Mouse (Mus musculus): Measurements from ENCODE around the gene 2900026A02Rik.

The 2900026A02Rik gene

DNA sequence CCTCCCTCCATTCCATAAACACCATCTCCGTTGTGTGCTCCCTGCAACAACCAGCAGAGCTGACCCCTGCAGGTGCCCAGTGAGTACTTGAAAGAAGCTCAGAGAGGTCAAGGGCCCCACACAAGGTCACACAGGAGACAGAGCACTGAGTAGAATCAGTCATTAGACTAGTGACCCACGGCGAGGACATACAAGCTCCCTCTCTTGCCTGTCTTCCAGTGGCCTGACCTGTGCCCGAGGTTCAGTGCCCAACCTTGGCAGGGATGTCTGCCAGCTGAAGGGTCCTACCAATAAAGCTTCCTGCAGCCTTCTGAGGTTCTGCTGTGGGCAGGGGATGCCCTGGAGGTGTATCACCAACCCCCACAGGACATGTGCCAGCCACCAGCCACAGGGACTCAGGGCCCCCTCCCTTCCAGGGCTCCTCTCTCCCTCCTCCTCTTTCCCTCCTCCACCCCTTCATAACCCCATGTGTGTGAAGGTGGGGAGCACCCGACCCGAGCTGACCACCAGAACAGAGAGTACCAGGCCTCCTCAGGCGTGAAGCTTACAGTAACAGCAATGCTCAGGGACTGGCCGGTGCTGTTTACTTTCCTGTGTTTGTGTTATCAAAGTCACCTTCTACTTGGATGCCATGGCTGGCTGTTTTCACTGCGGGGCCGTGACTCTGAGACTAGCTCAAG lies 8.7 kb downstream of the 2900026A02Rik start:
- no peak for DNase-seq (ENCODE audit: low read depth, low spot score)

- DNase-seq (ENCODE audit: low read depth, low spot score): no peak
Observed at GRCm38 (mm10) chr5:113210314-113210713, 10.7 kb downstream of the 2900026A02Rik start.

DNA sequence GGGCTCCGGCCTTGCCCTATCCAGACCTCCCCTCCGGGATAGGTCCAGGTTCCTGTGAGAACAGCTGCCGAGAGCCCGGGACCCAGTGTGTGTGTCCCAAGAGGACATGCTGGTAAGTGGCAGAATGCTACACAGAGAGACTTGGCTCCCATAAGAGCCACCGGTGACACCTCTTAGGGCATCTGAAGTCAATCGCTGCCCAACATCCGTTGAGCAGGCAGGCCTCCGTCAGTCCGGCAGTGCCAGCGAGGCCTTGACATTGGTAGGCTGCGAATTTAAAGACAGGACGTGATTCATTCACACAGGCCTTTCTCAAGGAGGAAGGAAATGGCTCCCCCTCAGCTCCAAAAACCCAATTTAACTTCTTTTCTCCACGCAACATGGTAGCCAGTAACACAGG lies 11.1 kb downstream of the 2900026A02Rik start:
- no peak for DNase-seq (ENCODE audit: low read depth, low spot score)

GRCm38 (mm10) chr5:113209401-113209750 lies 11.7 kb downstream of the 2900026A02Rik start:
- no peak for DNase-seq (ENCODE audit: low read depth, low spot score)

- DNase-seq (ENCODE audit: low read depth, low spot score): peak; percentile 46
Observed at GRCm38 (mm10) chr5:113208622-113209400, 12.2 kb downstream of the 2900026A02Rik start.

GRCm38 (mm10) chr5:113208048-113208447 lies 13.0 kb downstream of the 2900026A02Rik start:
- DNase-seq (ENCODE audit: low read depth, low spot score): no peak

DNA sequence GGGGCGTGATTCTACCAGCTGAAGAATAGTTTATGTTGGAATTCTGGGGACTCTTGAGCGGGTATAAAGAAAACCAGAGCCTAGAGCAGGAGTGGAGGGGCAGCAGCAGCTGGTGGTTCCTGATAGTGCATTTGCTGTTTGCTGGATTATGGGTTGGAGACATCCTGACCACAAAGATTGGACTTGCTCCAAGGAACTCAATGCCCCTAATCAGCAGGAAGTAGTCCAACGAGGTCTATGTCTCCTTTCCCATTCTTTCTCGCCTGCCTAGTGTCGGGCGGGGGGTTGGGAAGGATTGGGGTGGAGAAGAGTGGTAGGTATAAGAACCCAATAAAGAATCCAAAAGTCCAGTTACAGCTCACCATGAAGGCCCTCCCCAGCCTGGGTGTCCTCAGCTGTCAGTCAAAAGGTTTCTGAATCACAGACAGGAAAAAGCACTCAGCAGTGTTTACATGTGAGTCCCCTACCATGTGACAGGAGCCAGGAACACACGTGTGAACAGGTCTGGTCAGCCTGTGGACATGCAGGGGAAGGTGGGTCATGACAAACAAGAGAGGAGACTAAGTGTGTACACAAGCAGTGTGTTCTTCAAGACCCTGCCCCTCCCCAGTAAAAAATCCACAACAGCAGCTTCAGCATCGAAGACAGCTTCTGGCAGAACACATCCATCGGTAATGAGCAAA lies 14.2 kb downstream of the 2900026A02Rik start:
- no peak for DNase-seq (ENCODE audit: low read depth, low spot score)

DNA sequence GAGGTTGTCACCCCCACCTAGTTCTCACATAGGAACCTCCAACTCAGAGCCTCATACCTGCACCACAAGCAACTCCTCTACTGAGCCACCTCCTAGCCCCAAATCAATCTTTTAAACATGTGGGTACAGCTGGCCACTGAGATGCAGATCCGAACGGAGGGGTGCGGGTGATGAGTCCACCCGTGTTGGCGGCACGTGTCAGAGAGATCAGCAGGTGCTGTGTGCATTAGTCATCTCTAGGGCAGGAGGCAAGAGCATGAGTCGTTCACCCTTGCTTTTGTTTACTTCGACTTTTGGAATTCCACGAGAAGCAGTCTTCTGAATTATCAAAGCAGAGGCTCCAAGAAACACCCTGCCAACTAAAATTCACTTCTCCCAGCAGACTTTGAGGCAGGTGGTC lies 16.8 kb downstream of the 2900026A02Rik start:
- DNase-seq (ENCODE audit: low read depth, low spot score): no peak

- DNase-seq (ENCODE audit: low read depth, low spot score): no peak
Observed at GRCm38 (mm10) chr5:113199772-113200134, 21.3 kb downstream of the 2900026A02Rik start.

GRCm38 (mm10) chr5:113199126-113199771 lies 21.8 kb downstream of the 2900026A02Rik start:
- DNase-seq (ENCODE audit: low read depth, low spot score): no peak

DNA sequence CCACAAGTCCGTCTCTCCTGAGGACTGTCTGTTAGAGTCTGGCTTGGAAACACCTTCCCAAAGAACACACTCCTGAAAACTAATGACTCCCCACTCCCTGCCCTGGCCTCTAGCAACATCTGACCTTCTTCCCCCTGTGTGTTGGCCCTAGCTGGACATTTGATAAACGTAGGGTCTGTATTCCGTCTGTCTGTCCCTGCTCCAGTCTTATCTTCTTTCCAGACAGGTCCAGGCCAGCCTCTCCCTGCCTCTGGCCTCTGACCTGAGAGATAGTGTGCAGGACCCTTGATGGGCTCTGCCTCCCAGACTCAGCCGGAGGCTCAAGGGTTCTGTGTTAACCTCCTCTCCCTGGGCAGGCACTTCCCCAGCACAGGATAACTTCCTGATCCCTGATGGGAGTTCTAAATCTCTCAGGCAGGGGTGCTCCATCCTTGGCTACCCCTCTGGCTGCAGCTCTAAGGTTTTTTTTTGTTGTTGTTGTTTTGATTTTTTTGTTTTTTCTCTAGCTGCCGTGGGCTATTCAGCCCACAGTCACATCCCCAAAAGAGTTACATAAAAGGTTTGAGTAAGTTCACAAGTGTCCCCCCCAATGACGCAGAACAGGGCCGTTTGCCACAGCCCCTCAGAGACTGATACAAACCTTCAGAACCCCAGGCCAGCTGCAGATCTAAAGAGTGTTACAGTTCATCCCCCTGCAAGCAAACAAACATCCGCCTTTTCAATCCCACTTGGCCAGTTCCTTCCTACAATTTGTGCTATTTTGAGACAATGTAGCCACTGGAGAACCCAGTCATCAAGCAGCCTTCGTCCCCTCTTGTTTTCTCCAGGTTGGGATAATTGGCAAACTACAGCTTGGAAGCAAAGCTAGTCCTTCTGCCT lies 23.9 kb downstream of the 2900026A02Rik start:
- no peak for DNase-seq (ENCODE audit: low read depth, low spot score)

DNA sequence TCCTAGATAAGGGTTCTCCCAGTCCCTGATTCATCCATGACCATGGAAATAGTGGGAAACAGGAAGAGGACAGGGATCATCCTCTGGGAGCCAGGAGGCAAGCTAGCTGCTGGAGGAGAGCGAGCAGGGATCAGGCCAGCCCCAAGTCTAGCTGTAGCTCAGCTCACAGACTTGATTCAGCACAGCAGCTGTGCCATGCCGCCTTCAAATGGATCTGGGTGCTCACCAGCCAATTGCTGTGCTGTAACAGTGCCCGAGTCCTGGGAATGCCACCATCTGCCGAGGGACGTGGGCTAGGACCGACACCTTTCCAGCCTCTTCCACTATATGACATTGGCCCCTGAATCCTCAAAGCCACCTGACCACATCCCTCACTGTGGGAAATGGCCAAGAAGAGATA lies 25.1 kb downstream of the 2900026A02Rik start:
- no peak for DNase-seq (ENCODE audit: low read depth, low spot score)

DNA sequence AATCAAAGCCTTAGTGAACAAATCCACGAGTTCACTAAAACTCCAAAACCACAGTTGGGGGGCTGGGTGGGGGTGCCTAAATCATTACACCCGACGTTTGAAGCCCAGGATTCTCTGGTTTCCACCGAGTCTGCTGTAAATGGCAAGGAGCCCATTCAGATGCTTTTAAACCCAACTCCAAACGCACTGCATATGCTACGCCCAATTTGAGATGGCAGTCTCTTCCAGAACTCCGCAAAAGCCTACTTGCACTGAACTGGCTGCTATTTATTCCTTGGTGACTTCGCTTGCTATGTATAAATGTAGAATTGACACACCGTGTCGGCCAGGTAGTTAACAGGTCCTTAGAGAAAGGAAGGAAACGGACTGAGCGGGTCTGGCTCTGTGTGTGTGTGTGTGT lies 25.6 kb downstream of the 2900026A02Rik start:
- peak; percentile 73 for DNase-seq (ENCODE audit: low read depth, low spot score)

GRCm38 (mm10) chr5:113193762-113194161 lies 27.3 kb downstream of the 2900026A02Rik start:
- no peak for DNase-seq (ENCODE audit: low read depth, low spot score)

DNA sequence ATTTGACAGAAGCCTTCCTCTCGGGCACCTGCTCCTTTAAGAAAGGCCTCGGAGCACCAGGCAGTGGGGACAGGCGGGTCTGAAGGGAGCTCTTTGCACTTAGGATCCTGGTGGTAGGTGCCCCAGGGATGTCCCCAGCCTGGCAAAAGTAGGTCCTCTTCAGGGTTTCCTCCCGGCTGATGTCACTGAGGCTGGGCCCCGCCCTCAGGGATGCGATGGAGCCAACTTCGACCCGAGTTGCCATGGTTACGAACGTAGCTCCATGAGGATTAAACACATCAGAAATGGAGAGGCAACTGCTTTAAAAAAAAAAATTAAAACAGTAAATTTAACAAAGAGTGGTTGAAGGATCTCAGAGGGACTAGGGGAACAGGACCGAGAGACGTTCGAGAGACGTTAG lies 29.1 kb downstream of the 2900026A02Rik start:
- DNase-seq (ENCODE audit: low read depth, low spot score): no peak

- no peak for DNase-seq (ENCODE audit: low read depth, low spot score)
Observed at GRCm38 (mm10) chr5:113190558-113190957, 30.5 kb downstream of the 2900026A02Rik start.

DNA sequence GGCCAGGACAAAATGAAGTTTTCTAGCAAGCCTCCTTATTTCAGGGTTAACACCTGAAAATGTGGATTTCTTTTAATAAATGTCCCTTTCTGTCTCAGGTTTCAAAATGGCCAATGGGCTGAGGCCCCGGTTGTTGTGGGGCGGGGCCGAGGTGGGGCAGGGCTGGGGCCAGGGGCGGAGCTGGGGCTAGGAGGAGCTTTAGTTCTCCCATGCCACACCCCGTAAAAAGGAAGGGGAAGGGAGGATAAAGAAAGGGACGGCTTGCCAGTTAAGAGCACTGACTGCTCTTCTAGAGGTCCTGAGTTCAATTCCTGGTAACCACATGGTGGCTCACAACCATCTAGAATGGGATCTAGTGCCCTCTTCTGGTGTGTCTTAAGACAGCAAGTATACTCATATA lies 39.6 kb downstream of the 2900026A02Rik start:
- DNase-seq (ENCODE audit: low read depth, low spot score): no peak

GRCm38 (mm10) chr5:113180755-113181154 lies 40.3 kb downstream of the 2900026A02Rik start:
- DNase-seq (ENCODE audit: low read depth, low spot score): no peak

DNA sequence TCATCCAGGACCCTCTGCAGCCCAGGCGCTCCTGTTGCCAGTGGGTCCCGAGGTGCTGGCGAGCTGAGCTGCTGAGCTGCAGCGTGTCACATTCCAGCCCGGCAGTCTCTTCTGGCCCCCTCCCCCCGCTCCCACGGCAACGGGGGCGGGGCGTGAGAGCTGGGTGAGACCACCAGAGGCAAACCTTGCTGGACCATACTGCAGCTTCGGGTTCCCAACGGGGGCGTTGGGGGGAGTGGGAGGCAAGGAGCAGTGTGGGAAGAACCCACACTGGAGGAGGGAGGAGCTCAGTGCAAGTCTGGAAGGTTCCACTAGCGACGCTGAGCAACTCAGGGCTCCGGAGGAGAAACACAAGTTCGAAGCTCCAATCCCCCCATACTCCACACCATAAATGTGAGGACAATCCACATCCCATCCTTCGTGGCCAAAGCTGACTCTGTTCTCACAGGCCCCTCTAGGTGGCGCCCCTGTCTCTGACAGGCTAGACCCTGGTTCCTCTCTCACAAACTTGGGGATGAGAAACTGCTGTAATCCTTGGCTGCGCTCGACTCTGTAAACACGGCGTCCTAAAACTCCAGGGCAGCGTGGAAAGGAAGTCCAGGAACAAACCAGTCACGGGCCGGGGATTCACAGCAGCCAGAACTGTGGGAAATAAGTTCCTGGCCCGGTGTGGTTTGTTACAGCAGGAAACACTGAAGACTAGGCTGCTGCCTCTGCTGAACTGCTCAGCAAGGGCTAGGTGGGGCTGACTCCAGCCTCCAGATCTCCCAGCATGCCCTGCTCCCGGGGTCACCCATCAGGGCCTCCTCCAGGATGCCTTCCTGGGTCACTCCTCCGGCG lies 41.0 kb downstream of the 2900026A02Rik start:
- DNase-seq (ENCODE audit: low read depth, low spot score): peak; percentile 66

GRCm38 (mm10) chr5:113179451-113179842 lies 41.6 kb downstream of the 2900026A02Rik start:
- no peak for DNase-seq (ENCODE audit: low read depth, low spot score)
